Mouse (Mus musculus) ES-Bruce4 (cell line): Measurements from ENCODE around the gene Pth2.

ENCODE experiments used
- CTCF ChIP-seq: IDR thresholded peaks from one replicate; pipeline ENCODE4 v1.8.1; 2011; ENCODE audit warnings: low read depth, low read length
- POLR2A ChIP-seq: IDR thresholded peaks from one replicate; pipeline ENCODE4 v1.8.1; 2011; ENCODE audit warnings: low read length; ENCODE audit not compliant: insufficient read depth

GRCm38 (mm10) chr7:45193871-45194785 lies 13.3 kb downstream of the Pth2 start:
- no peak for TF ChIP-seq POLR2A
- TF ChIP-seq CTCF, result no peak
